Mouse (Mus musculus) kidney, embryonic 14.5 days (tissue): Measurements from ENCODE around the gene Rbmx. TPM values are rescaled to one million over a fixed set of nuclear protein-coding genes. Genes with fewer than 3 reads are reported as not detected.

Experiments used
- ATAC-seq: fragments of 200-750 bp; cut with Nextera tagmentation; 2 replicates; pipeline ENCODE4 v1.8.0; 2017; ENCODE audit warnings: moderate number of reproducible peaks, mild to moderate bottlenecking, moderate TSS enrichment, moderate library complexity; ENCODE audit not compliant: low FRiP score, low TSS enrichment
- H3K27ac ChIP-seq: fragments of 300-500 bp; sonication (generic); 2 replicates; pipeline ENCODE4 v1.5.1; 2014; ENCODE audit warnings: low read depth, mild to moderate bottlenecking, low read length, moderate library complexity, mixed read lengths
- H3K27me3 ChIP-seq: fragments of 300-500 bp; sonication (generic); 2 replicates; pipeline ENCODE4 v1.6.1; 2014; ENCODE audit warnings: mild to moderate bottlenecking, low read length; ENCODE audit not compliant: control insufficient read depth, insufficient read depth
- H3K36me3 ChIP-seq: fragments of 300-500 bp; sonication (generic); 2 replicates; pipeline ENCODE4 v1.6.1; 2014; ENCODE audit warnings: low read length, mixed read lengths; ENCODE audit not compliant: control insufficient read depth, insufficient read depth
- H3K4me1 ChIP-seq: fragments of 300-500 bp; sonication (generic); 2 replicates; pipeline ENCODE4 v1.6.1; 2014; ENCODE audit warnings: low read length, mixed read lengths; ENCODE audit not compliant: control insufficient read depth, insufficient read depth
- H3K4me2 ChIP-seq: fragments of 300-500 bp; sonication (generic); replicated peaks from 2 replicates; pipeline ENCODE4 v1.6.1; 2014; ENCODE audit warnings: low read depth, mild to moderate bottlenecking, low read length
- H3K4me3 ChIP-seq: fragments of 300-500 bp; sonication (generic); 2 replicates; pipeline ENCODE4 v1.5.1; 2014; ENCODE audit warnings: mild to moderate bottlenecking, low read length
- H3K9ac ChIP-seq: fragments of 300-500 bp; sonication (generic); 2 replicates; pipeline ENCODE4 v1.6.1; 2014; ENCODE audit warnings: low read depth, mild to moderate bottlenecking, low read length, moderate library complexity
- H3K9me3 ChIP-seq: fragments of 300-500 bp; sonication (generic); 2 replicates; pipeline ENCODE4 v1.6.1; 2016; ENCODE audit warnings: low read length; ENCODE audit not compliant: control insufficient read depth
- WGBS: fragments of 180-500 bp; shearing (Covaris S2); extraction: QIAGEN DNeasy Blood & Tissue Kit; methylation state at CpG from one replicate; pipeline ENCODE4 v1.1.7; 2014; 5-methylcytosine and 5-hydroxymethylcytosine counted together
- polyA plus RNA-seq: library from polyadenylated mRNA; unstranded; fragments of >200 nt; fragmentation: Nextera tagmentation; extraction: Ambion mirVana; gene quantifications from 2 replicates; pipeline ENCODE4 v1.2.1, GENCODE M21; 2014

Gene Rbmx
- polyA plus RNA-seq, 1 experiment from 2014 or later, result 169 TPM

DNA sequence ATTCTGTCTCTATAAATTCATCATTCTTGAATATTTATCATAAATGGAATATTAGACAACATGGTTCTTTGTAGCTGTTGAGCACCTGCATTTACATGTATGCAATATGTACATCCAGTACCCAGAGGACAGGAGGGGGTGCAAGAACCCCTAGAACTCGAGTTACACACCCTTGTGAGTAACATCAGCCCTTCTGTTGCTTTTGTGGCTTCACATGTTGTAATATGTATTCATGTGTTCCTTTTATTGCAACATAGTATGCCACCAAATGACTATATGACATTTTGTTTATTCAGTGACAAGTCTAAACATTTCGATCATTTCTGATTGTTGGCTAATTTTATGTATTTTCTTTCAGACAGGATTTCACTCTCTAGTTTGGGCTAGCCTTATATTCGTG lies 15.7 kb downstream of the Rbmx start:
- no peak overlapping the region for H3K9ac ChIP-seq
- no peak overlapping the region for H3K4me3 ChIP-seq
- no peak overlapping the region for H3K27ac ChIP-seq
- peaks cover 10% of the 10 kb centered on the region; the same call in 1 of the 2 replicates for H3K36me3 ChIP-seq
- H3K4me1 ChIP-seq, result no peaks in the 10 kb centered on the region
- no peaks in the 10 kb centered on the region for H3K9me3 ChIP-seq
- ATAC-seq, result no peak
- no peaks in the 10 kb centered on the region for H3K27me3 ChIP-seq
- H3K4me2 ChIP-seq, result no peak overlapping the region
- WGBS, result 67% methylated on average over 3 of the region's 3 CpGs

DNA sequence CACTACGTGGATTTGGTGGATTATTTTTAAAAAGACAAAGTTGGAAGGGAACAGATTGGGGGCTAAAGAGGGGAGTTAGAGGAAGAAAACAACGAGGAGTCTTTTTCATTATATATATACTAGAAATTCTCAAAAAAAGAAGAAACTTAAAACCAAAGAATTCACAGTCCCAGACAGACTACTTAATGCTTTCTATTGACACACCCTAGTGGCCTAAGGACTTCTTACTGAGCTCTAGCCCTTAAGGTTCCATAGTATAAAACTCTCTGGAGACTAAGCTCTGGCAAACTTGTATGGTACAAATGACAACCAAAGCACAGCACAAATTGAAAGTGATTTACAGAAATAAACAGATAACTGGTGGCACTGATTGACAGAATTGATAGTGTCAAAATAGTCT lies 18.8 kb downstream of the Rbmx start:
- Histone ChIP-seq H3K36me3 (peaks cover 4% of the 10 kb centered on the region; the same call in 1 of the 2 replicates), H3K9me3 (no peaks in the 10 kb centered on the region), H3K4me2 (no peak overlapping the region), H3K4me1 (no peaks in the 10 kb centered on the region), H3K27ac (no peak overlapping the region), H3K27me3 (no peaks in the 10 kb centered on the region), H3K9ac (no peak overlapping the region), H3K4me3 (no peak overlapping the region)
- ATAC-seq, result no peak
- 76% methylated on average over 2 of the region's 2 CpGs for whole genome bisulfite sequencing

DNA sequence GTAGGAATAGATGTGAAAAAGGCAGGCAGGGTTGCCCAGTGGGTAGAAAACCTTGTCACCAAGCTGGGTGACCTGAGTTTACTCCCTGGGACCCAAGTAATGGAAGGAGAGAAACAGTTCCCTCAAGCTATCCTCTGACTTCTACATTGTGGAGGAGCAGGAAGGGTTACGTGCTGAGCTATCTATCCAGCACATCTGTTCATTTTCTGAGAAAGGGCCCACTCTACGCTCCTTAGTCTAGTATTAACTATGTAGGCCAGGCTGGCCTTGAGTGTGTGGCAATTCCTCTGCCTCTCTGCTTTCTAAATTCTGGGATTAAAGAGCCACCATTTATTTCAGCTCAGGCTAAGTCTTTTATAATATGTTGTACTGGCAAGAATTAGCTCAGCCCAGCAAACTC lies 19.3 kb downstream of the Rbmx start:
- H3K4me1 ChIP-seq, result no peaks in the 10 kb centered on the region
- H3K4me2 ChIP-seq, result no peak overlapping the region
- peaks cover 4% of the 10 kb centered on the region; the same call in 1 of the 2 replicates for H3K36me3 ChIP-seq
- no peak overlapping the region for H3K9ac ChIP-seq
- no peak overlapping the region for H3K4me3 ChIP-seq
- H3K27ac ChIP-seq, result no peak overlapping the region
- no peaks in the 10 kb centered on the region for H3K9me3 ChIP-seq
- H3K27me3 ChIP-seq, result no peaks in the 10 kb centered on the region
- ATAC-seq, result no peak
- WGBS, result 94% methylated on average over 2 of the region's 2 CpGs

DNA sequence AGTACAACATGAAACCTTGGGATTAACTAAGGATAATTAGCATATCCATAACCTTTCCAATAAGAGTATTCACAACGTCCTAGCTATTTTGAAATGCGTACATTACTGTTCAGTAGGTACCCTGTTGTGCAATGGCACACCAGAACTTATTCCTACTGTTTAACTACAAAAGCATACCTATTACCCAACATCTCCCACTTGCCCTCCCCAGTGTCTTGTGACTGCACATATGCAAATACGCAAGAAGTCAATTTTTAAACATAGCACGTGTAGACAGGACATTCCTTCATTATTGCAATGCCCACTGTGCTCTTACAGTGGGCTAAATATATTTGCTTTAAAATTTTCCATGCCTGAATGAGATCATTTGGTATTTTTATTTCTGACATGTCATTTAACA lies 19.9 kb downstream of the Rbmx start:
- Histone ChIP-seq H3K27ac (no peak overlapping the region), H3K36me3 (peaks cover 4% of the 10 kb centered on the region; the same call in 1 of the 2 replicates), H3K4me2 (no peak overlapping the region), H3K27me3 (no peaks in the 10 kb centered on the region), H3K9me3 (no peaks in the 10 kb centered on the region), H3K9ac (no peak overlapping the region), H3K4me1 (no peaks in the 10 kb centered on the region), H3K4me3 (no peak overlapping the region)
- no peak for ATAC-seq
- 88% methylated on average over 4 of the region's 4 CpGs for WGBS

DNA sequence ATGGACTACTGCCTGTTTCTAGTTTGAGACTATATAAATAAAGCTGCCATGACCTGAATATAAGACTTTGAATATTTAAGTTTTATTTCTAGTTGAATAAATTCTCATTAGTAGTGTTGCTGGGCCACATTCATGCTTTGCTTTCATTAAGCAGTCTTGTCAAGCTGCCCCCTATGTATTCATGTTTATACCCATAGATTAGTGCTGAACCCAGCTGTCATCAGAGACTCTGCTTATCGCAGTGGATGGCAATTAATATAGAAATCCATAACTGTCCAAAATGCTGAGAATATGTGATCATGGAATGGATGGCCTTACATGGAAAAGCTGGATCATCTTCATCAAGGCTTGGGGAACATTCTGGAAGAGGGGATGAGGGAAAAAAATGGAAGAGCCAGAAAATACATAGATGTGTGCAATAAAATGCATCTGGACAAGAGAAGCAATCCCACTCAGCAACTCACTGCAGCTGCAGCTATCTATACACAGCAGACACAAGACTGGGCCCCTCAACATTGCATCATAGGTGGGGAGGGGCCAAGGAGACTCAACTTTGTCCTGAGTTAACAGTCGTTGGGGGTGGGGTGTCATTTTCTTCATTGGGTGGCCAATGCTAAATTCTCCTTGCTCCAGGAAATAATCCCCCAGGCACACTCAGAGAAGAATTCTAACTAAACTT lies 27.8 kb downstream of the Rbmx start:
- ATAC-seq, result no peak
- Histone ChIP-seq H3K4me2 (no peak overlapping the region), H3K27me3 (no peaks in the 10 kb centered on the region), H3K4me3 (no peak overlapping the region), H3K9me3 (no peaks in the 10 kb centered on the region), H3K36me3 (no peaks in the 10 kb centered on the region), H3K27ac (no peak overlapping the region), H3K4me1 (no peaks in the 10 kb centered on the region), H3K9ac (no peak overlapping the region)
- WGBS, result 67% methylated on average over 2 of the region's 2 CpGs

DNA sequence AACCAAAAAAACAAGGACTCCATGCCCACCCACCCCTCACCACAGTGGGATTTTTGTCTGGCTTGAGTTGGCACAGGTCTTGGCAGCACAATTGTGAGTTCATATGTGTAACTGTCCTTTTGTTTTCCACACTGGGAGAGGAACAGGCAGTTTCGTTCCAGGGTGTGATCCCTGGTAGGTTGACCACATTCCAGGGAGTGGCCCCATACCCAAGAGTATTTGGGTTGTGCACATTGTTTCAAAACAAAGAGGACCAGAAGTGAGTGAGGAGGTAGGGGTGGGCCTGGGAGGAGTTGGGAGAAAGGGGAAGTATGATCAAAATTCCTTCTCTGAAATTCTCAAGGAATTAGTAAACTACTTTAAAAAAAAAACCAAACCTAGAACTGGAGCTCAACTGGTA lies 33.5 kb downstream of the Rbmx start:
- no peaks in the 10 kb centered on the region for H3K36me3 ChIP-seq
- no peak overlapping the region for H3K4me2 ChIP-seq
- no peak overlapping the region for H3K9ac ChIP-seq
- H3K27me3 ChIP-seq, result no peaks in the 10 kb centered on the region
- ATAC-seq, result no peak
- no peak overlapping the region for H3K4me3 ChIP-seq
- H3K9me3 ChIP-seq, result no peaks in the 10 kb centered on the region
- H3K4me1 ChIP-seq, result no peaks in the 10 kb centered on the region
- WGBS, result 77% methylated on average over 1 of the region's 1 CpGs
- no peak overlapping the region for H3K27ac ChIP-seq

DNA sequence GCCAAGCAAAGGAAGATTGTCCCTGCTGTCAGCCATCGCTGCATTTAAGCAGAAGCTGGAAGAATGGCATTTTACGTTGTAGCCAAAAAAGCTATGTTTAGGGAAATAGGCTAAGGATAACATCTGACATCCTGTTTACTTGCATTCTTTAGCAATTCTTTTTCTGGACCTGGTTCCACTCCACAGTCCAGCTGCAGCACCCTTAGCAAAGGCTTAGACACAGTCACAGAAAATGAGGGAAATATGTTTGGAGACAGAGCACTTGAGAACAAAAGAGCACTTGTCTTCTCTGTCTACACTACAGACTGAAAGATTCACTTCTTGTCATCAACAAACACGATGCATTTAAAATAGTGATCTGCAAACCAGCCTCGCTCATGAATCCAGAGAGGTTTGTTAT lies 53.6 kb downstream of the Rbmx start:
- H3K4me3 ChIP-seq, result no peak overlapping the region
- no peak for ATAC-seq
- H3K27ac ChIP-seq, result no peak overlapping the region
- H3K9ac ChIP-seq, result no peak overlapping the region
- 77% methylated on average over 4 of the region's 4 CpGs for WGBS
- H3K4me2 ChIP-seq, result no peak overlapping the region
- H3K4me1 ChIP-seq, result no peaks in the 10 kb centered on the region
- H3K27me3 ChIP-seq, result no peaks in the 10 kb centered on the region
- H3K9me3 ChIP-seq, result no peaks in the 10 kb centered on the region
- no peaks in the 10 kb centered on the region for H3K36me3 ChIP-seq

DNA sequence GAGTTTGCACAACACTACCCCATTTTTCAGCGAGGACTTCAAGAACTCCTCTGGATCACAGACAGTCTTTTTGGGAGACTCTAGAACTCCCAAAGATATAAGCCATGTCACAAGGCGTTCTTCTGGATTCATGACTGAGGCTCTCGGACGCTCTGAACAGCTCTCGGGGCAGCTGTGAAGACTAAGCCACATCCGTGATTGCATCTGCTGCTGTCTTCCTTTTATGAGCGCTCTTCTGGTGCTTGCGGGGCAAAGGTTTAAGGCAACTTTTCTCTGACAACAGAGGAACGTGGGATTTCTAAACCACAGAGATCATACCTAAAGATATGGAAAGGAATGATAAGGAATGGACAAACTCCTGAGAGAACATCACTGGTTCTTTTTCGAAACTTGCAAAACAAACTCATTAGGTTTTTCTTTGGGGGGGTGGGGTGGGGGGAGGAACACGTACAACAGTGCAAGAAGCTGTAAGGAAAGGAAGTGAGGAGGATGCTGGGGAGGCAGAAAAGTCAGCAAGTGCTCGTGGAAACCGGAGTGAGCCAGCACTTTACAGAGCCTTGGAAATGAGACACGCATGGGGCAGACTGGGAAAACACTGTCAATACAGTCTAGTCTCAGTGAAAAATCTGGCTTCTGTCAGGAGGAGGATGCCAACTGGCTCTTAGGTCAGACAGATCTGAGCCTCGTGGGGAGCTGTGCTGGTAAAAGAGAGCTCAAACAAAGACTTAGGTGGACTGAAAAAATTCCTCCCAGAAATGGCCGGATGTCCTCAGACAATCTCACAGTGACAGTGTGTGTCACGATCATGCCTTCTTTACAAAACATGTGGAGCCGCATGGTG lies 54.2 kb downstream of the Rbmx start, which contains the start of gene Arhgef6:
TSS of gene Arhgef6 (minus strand) at position 359 of the 841 bp plus-strand sequence.
- Histone ChIP-seq H3K27me3 (no peaks in the 10 kb centered on the region), H3K4me2 (no peak within 1 kb of the TSS), H3K36me3 (no peaks in the 10 kb centered on the region), H3K4me1 (no peaks in the 10 kb centered on the region), H3K9ac (no peak within 1 kb of the TSS), H3K9me3 (no peaks in the 10 kb centered on the region), H3K27ac (no peak within 1 kb of the TSS), H3K4me3 (no peak within 1 kb of the TSS)
- 52% methylated on average over 18 of the region's 18 CpGs for WGBS
- ATAC-seq, result no peak

DNA sequence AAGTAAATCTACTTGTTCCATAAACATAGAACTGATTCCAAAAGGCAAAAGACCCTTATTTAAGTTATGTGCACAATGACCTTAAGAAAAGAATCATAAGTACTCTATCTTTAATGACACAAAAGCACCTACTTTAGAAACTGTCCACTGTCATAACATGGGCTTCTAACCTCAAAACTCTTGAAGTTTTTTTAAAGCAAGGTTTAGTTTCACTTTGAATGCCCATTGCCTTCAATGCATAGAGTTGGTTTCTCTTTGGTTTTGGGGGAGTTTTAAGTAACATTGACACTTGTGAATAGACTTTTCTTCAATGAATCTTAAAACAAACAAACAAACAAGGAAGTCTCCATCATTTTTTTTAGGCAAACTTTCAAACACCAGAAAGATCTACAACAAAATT lies 55.3 kb downstream of the Rbmx start:
- ATAC-seq, result no peak
- H3K27ac ChIP-seq, result no peak overlapping the region
- H3K27me3 ChIP-seq, result no peaks in the 10 kb centered on the region
- no peaks in the 10 kb centered on the region for H3K4me1 ChIP-seq
- no peaks in the 10 kb centered on the region for H3K36me3 ChIP-seq
- H3K9me3 ChIP-seq, result no peaks in the 10 kb centered on the region
- no peak overlapping the region for H3K4me3 ChIP-seq
- H3K4me2 ChIP-seq, result no peak overlapping the region
- no peak overlapping the region for H3K9ac ChIP-seq
